Mouse (Mus musculus): ENCODE results near the gene Gabbr2. TPM values are rescaled to one million over a fixed set of nuclear protein-coding genes. Genes with fewer than 3 reads are reported as not detected.

The Gabbr2 gene
- polyA plus RNA-seq, 1 experiment: not detected

GRCm38 (mm10) chr4:46990281-46991015, 1.2 kb downstream of the Gabbr2 start:
- Histone ChIP-seq H3K36me3 (ENCODE audit: control insufficient read depth, insufficient read depth) (no peaks in the 10 kb centered on the region), H3K79me3 (ENCODE audit: low read depth) (no peaks in the 10 kb centered on the region), H3K79me2 (ENCODE audit: control insufficient read depth, insufficient read depth) (no peaks in the 10 kb centered on the region), H3K27me3 (ENCODE audit: control insufficient read depth, insufficient read depth, insufficient read length) (no peaks in the 10 kb centered on the region), H3K4me3 (ENCODE audit: insufficient read depth, poor library complexity, severe bottlenecking) (no peak overlapping the region), H3ac (ENCODE audit: control insufficient read depth, insufficient read length, low read depth) (no peak overlapping the region)
- TF ChIP-seq CTCF (IDR thresholded peaks at IDR 0.05; ENCODE audit: control insufficient read depth, insufficient read depth, insufficient read length): no peak
- no peak for TF ChIP-seq MAX (IDR thresholded peaks at IDR 0.05)
- no peak for TF ChIP-seq USF1 (IDR thresholded peaks at IDR 0.05; ENCODE audit: low read depth)
- no peak for TF ChIP-seq CEBPB (IDR thresholded peaks at IDR 0.05; ENCODE audit: low read depth)
- no peak for TF ChIP-seq MYOD1 (IDR thresholded peaks at IDR 0.05; ENCODE audit: control insufficient read depth, insufficient read length, low read depth)
- no peak for TF ChIP-seq MYOG (IDR thresholded peaks at IDR 0.05; ENCODE audit: control insufficient read depth, extremely low read depth, insufficient read length)
- no peak for TF ChIP-seq FOSL1 (IDR thresholded peaks at IDR 0.05; ENCODE audit: insufficient read depth, low read length, poor library complexity, severe bottlenecking)

- no peaks in the 10 kb centered on the region for H3K27me3 ChIP-seq (ENCODE audit: control insufficient read depth, insufficient read depth, insufficient read length)
These were observed 1.8 kb downstream of the Gabbr2 start for GRCm38 (mm10) chr4:46989842-46990241.

GRCm38 (mm10) chr4:46988824-46989223, 2.8 kb downstream of the Gabbr2 start:
- no peaks in the 10 kb centered on the region for H3K27me3 ChIP-seq (ENCODE audit: control insufficient read depth, insufficient read depth, insufficient read length)
- no peak overlapping the region for H3K4me3 ChIP-seq (ENCODE audit: insufficient read depth, poor library complexity, severe bottlenecking)

More at GRCm38 (mm10) chr4:46989842-46990241, 1.8 kb downstream of the Gabbr2 start:
- TF ChIP-seq MYOG (IDR thresholded peaks at IDR 0.05; ENCODE audit: control insufficient read depth, extremely low read depth, insufficient read length): no peak
- no peak for TF ChIP-seq CEBPB (IDR thresholded peaks at IDR 0.05; ENCODE audit: low read depth)
- TF ChIP-seq MAX (IDR thresholded peaks at IDR 0.05): no peak
- no peak for TF ChIP-seq FOSL1 (IDR thresholded peaks at IDR 0.05; ENCODE audit: insufficient read depth, low read length, poor library complexity, severe bottlenecking)
- TF ChIP-seq CTCF (IDR thresholded peaks at IDR 0.05; ENCODE audit: control insufficient read depth, insufficient read depth, insufficient read length): no peak
- TF ChIP-seq USF1 (IDR thresholded peaks at IDR 0.05; ENCODE audit: low read depth): no peak
- TF ChIP-seq MYOD1 (IDR thresholded peaks at IDR 0.05; ENCODE audit: control insufficient read depth, insufficient read length, low read depth): no peak
- H3K79me2 ChIP-seq (ENCODE audit: control insufficient read depth, insufficient read depth): no peaks in the 10 kb centered on the region
- no peaks in the 10 kb centered on the region for H3K36me3 ChIP-seq (ENCODE audit: control insufficient read depth, insufficient read depth)
- no peak overlapping the region for H3ac ChIP-seq (ENCODE audit: control insufficient read depth, insufficient read length, low read depth)
- H3K79me3 ChIP-seq (ENCODE audit: low read depth): no peaks in the 10 kb centered on the region
- H3K4me3 ChIP-seq (ENCODE audit: insufficient read depth, poor library complexity, severe bottlenecking): no peak overlapping the region

GRCm38 (mm10) chr4:46988257-46988656, 3.4 kb downstream of the Gabbr2 start:
- no peak overlapping the region for H3K4me3 ChIP-seq (ENCODE audit: insufficient read depth, poor library complexity, severe bottlenecking)
- H3K36me3 ChIP-seq (ENCODE audit: control insufficient read depth, insufficient read depth): no peaks in the 10 kb centered on the region
- TF ChIP-seq MYOD1 (IDR thresholded peaks at IDR 0.05; ENCODE audit: control insufficient read depth, insufficient read length, low read depth) (no peak), MAX (IDR thresholded peaks at IDR 0.05) (no peak), CTCF (IDR thresholded peaks at IDR 0.05; ENCODE audit: control insufficient read depth, insufficient read depth, insufficient read length) (no peak), CEBPB (IDR thresholded peaks at IDR 0.05; ENCODE audit: low read depth) (no peak), USF1 (IDR thresholded peaks at IDR 0.05; ENCODE audit: low read depth) (no peak), FOSL1 (IDR thresholded peaks at IDR 0.05; ENCODE audit: insufficient read depth, low read length, poor library complexity, severe bottlenecking) (no peak), MYOG (IDR thresholded peaks at IDR 0.05; ENCODE audit: control insufficient read depth, extremely low read depth, insufficient read length) (no peak)
- no peaks in the 10 kb centered on the region for H3K27me3 ChIP-seq (ENCODE audit: control insufficient read depth, insufficient read depth, insufficient read length)
- no peaks in the 10 kb centered on the region for H3K79me3 ChIP-seq (ENCODE audit: low read depth)
- no peak overlapping the region for H3ac ChIP-seq (ENCODE audit: control insufficient read depth, insufficient read length, low read depth)
- H3K79me2 ChIP-seq (ENCODE audit: control insufficient read depth, insufficient read depth): no peaks in the 10 kb centered on the region

More at GRCm38 (mm10) chr4:46988824-46989223, 2.8 kb downstream of the Gabbr2 start:
- H3K79me3 ChIP-seq (ENCODE audit: low read depth): no peaks in the 10 kb centered on the region
- TF ChIP-seq MYOG (IDR thresholded peaks at IDR 0.05; ENCODE audit: control insufficient read depth, extremely low read depth, insufficient read length) (no peak), USF1 (IDR thresholded peaks at IDR 0.05; ENCODE audit: low read depth) (no peak), CTCF (IDR thresholded peaks at IDR 0.05; ENCODE audit: control insufficient read depth, insufficient read depth, insufficient read length) (no peak), CEBPB (IDR thresholded peaks at IDR 0.05; ENCODE audit: low read depth) (no peak), MAX (IDR thresholded peaks at IDR 0.05) (no peak), MYOD1 (IDR thresholded peaks at IDR 0.05; ENCODE audit: control insufficient read depth, insufficient read length, low read depth) (no peak), FOSL1 (IDR thresholded peaks at IDR 0.05; ENCODE audit: insufficient read depth, low read length, poor library complexity, severe bottlenecking) (no peak)
- H3ac ChIP-seq (ENCODE audit: control insufficient read depth, insufficient read length, low read depth): no peak overlapping the region
- H3K79me2 ChIP-seq (ENCODE audit: control insufficient read depth, insufficient read depth): no peaks in the 10 kb centered on the region
- no peaks in the 10 kb centered on the region for H3K36me3 ChIP-seq (ENCODE audit: control insufficient read depth, insufficient read depth)

GRCm38 (mm10) chr4:46987809-46988208, 3.9 kb downstream of the Gabbr2 start:
- Histone ChIP-seq H3K79me2 (ENCODE audit: control insufficient read depth, insufficient read depth) (no peaks in the 10 kb centered on the region), H3K36me3 (ENCODE audit: control insufficient read depth, insufficient read depth) (no peaks in the 10 kb centered on the region), H3K79me3 (ENCODE audit: low read depth) (no peaks in the 10 kb centered on the region), H3K4me3 (ENCODE audit: insufficient read depth, poor library complexity, severe bottlenecking) (no peak overlapping the region), H3ac (ENCODE audit: control insufficient read depth, insufficient read length, low read depth) (no peak overlapping the region), H3K27me3 (ENCODE audit: control insufficient read depth, insufficient read depth, insufficient read length) (no peaks in the 10 kb centered on the region)
- TF ChIP-seq MYOD1 (IDR thresholded peaks at IDR 0.05; ENCODE audit: control insufficient read depth, insufficient read length, low read depth) (no peak), CTCF (IDR thresholded peaks at IDR 0.05; ENCODE audit: control insufficient read depth, insufficient read depth, insufficient read length) (no peak)

All from C2C12 (cell line).